Mouse (Mus musculus) lung, postnatal 0 days (tissue): ENCODE results near the gene Serpine2.

Source experiments
- CTCF ChIP-seq: IDR thresholded peaks from 2 replicates; pipeline ENCODE4 v1.5.1; 2016; ENCODE audit warnings: antibody characterized with exemption, mild to moderate bottlenecking
- EP300 ChIP-seq: IDR thresholded peaks from 2 replicates; pipeline ENCODE4 v1.6.1; 2016; ENCODE audit warnings: antibody characterized with exemption, mild to moderate bottlenecking, control low read depth

- TF ChIP-seq CTCF = no peak
- no peak for TF ChIP-seq EP300
Observed at GRCm38 (mm10) chr1:79797084-79797483, 63.9 kb downstream of the Serpine2 start.
